In the genomic region with DNA sequence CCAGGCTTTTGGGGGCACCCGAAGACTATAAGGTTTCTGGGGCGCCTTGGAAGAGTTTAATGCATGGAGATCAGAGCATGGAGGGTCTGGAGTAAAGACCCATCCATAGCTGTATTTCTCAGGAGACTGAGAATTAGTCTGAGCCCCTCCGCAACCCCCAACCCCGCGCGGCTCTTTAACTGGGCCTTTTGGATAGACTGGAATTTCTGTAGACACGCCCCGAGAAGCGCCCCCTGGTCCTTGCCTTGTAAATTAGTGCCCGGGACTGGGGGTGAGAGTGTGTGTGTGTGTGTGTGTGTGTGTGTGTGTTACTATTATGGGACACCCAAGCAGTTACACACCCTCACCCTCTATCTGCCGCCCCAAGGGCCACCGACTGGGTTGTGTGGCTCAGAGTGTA, we compare ENCODE assay signal across 8 mouse cellular contexts. TPM values are rescaled to one million over a fixed set of nuclear protein-coding genes. Genes with fewer than 3 reads are reported as not detected.
DNase-seq lines count a peak whose midpoint lies in the region; ATAC-seq and TF ChIP-seq lines count a peak whose summit lies in the region.

No protein-coding gene starts in this region.

- intact Hi-C loops in left cerebral cortex, adult 2 months (cut with DNase I): loop anchor here (1.0 to 2.0 kb wide), 3 partner anchors 24 to 176 kb away; no protein-coding TSS in a partner anchor
- intact Hi-C loops in left cerebral cortex, postnatal 25 days (cut with DNase I): loop anchor here (2.0 kb wide), 2 partner anchors 24 to 176 kb away; no protein-coding TSS in a partner anchor
- intact Hi-C loops in gastrocnemius, postnatal 14 days (cut with DNase I; ENCODE audit: low total_unique reads): no loop called here

- peaks cover 60% of the 10 kb centered on the region for H3K4me1 ChIP-seq in embryonic facial prominence, embryonic 10.5 days
- H3K4me1 ChIP-seq in hindbrain, embryonic 10.5 days (replicated peaks): peaks cover 52% of the 10 kb centered on the region
- no peaks in the 10 kb centered on the region; the same call in 1 of the 2 replicates for H3K4me1 ChIP-seq in liver, embryonic 12.5 days

- DNase-seq in left cerebral cortex, adult 2 months (ENCODE audit: extremely low spot score in 1 of 2, low spot score in 2 of 2): peak in 1 of 2 experiments; percentile 38
- DNase-seq in left cerebral cortex, postnatal 25 days (ENCODE audit: low spot score in 2 of 2): no peak
- peak; percentile 65 for DNase-seq in embryonic facial prominence, embryonic 10.5 days (ENCODE audit: low spot score)
- peak; percentile 59 for DNase-seq in hindbrain, embryonic 10.5 days (ENCODE audit: low spot score)
- DNase-seq in retina, embryonic 14.5 days (ENCODE audit: low spot score): peak; percentile 76
- DNase-seq in gastrocnemius, postnatal 14 days: no peak
- no peak for DNase-seq in ovary, postnatal 10 days (ENCODE audit: low spot score)

- H3K27ac ChIP-seq in left cerebral cortex, adult 2 months: peak overlapping the region; percentile 11; the same call in 1 of the 2 replicates
- H3K27ac ChIP-seq in embryonic facial prominence, embryonic 10.5 days (replicated peaks): peak overlapping the region; percentile 96
- peak overlapping the region; percentile 96 for H3K27ac ChIP-seq in hindbrain, embryonic 10.5 days
- no peak overlapping the region for H3K27ac ChIP-seq in liver, embryonic 12.5 days

- WGBS in embryonic facial prominence, embryonic 10.5 days: 3% methylated on average over 12 of the region's 12 CpGs
- 5% methylated on average over 12 of the region's 12 CpGs for WGBS in hindbrain, embryonic 10.5 days
- 10% methylated on average over 12 of the region's 12 CpGs for WGBS in liver, embryonic 12.5 days (ENCODE audit: insufficient replicate concordance)

- no peak overlapping the region for H3K9ac ChIP-seq in liver, embryonic 12.5 days

- ATAC-seq in liver, embryonic 12.5 days: peak; percentile 8; the same call in 1 of the 2 replicates

- peak overlapping the region; percentile 62 for H3K4me2 ChIP-seq in liver, embryonic 12.5 days

- H3K27me3 ChIP-seq in embryonic facial prominence, embryonic 10.5 days (replicated peaks; ENCODE audit: low read depth, poor library complexity, severe bottlenecking): peaks cover 75% of the 10 kb centered on the region
- peaks cover 70% of the 10 kb centered on the region for H3K27me3 ChIP-seq in hindbrain, embryonic 10.5 days (ENCODE audit: insufficient read depth, poor library complexity, severe bottlenecking)
- H3K27me3 ChIP-seq in liver, embryonic 12.5 days (replicated peaks): peaks cover 73% of the 10 kb centered on the region

- H3K4me3 ChIP-seq in left cerebral cortex, adult 2 months: peak overlapping the region; percentile 57
- H3K4me3 ChIP-seq in embryonic facial prominence, embryonic 10.5 days: peak overlapping the region; percentile 94
- peak overlapping the region; percentile 77 for H3K4me3 ChIP-seq in hindbrain, embryonic 10.5 days
- peak overlapping the region; percentile 55 for H3K4me3 ChIP-seq in liver, embryonic 12.5 days

- no peaks in the 10 kb centered on the region for H3K9me3 ChIP-seq in embryonic facial prominence, embryonic 10.5 days
- no peaks in the 10 kb centered on the region for H3K9me3 ChIP-seq in hindbrain, embryonic 10.5 days
- no peaks in the 10 kb centered on the region for H3K9me3 ChIP-seq in liver, embryonic 12.5 days (replicated peaks)

- no peaks in the 10 kb centered on the region for H3K36me3 ChIP-seq in embryonic facial prominence, embryonic 10.5 days (replicated peaks)
- no peaks in the 10 kb centered on the region for H3K36me3 ChIP-seq in hindbrain, embryonic 10.5 days
- no peaks in the 10 kb centered on the region for H3K36me3 ChIP-seq in liver, embryonic 12.5 days

- no peak for TF ChIP-seq CTCF in left cerebral cortex, adult 2 months (IDR thresholded peaks at IDR 0.05)

RNA-seq across cellular contexts. Expression of a gene that starts 0.5 kb away (rescaled TPM):
- 10 to 100 TPM; 53.4 to 58.5 TPM for total RNA-seq in left cerebral cortex, adult 2 months (2021)
- 10 to 100 TPM; 44.9 to 53.8 TPM for total RNA-seq in left cerebral cortex, postnatal 25 days (2021)
- polyA plus RNA-seq in embryonic facial prominence, embryonic 10.5 days (2016; fragmentation: Nextera tagmentation; extraction: Ambion mirVana): 1.4 and 2.1 TPM in 2 replicates
- 1.3 and 2.9 TPM in 2 replicates for polyA plus RNA-seq in hindbrain, embryonic 10.5 days (2016; fragmentation: Nextera tagmentation; extraction: Ambion mirVana)
- 0.24 and 0.37 TPM in 2 replicates for polyA plus RNA-seq in liver, embryonic 12.5 days (2016; fragmentation: Nextera tagmentation; extraction: Ambion mirVana)
- total RNA-seq in gastrocnemius, postnatal 14 days (2021): 10 to 100 TPM; 11.1 to 12.1 TPM

RNA-seq across cellular contexts. Expression of a gene that starts 58.1 kb away (rescaled TPM):
- under 1 TPM in 1 of 2 experiments, not detected in 1; 0.36 TPM for total RNA-seq in left cerebral cortex, adult 2 months (2021)
- not detected for total RNA-seq in left cerebral cortex, postnatal 25 days (2021)
- not detected in 2 replicates for polyA plus RNA-seq in embryonic facial prominence, embryonic 10.5 days (2016; fragmentation: Nextera tagmentation; extraction: Ambion mirVana)
- 0.17 and 0.73 TPM in 2 replicates for polyA plus RNA-seq in hindbrain, embryonic 10.5 days (2016; fragmentation: Nextera tagmentation; extraction: Ambion mirVana)
- polyA plus RNA-seq in liver, embryonic 12.5 days (2016; fragmentation: Nextera tagmentation; extraction: Ambion mirVana): 0.21 and 0.36 TPM in 2 replicates
- total RNA-seq in gastrocnemius, postnatal 14 days (2021): not detected

Comparison
In these comparisons a context has a peak if more than half of its experiments do, and no peak if none do; other contexts are left out.
1. DNase-seq: peak in embryonic facial prominence, embryonic 10.5 days (single experiment), hindbrain, embryonic 10.5 days (single experiment) and retina, embryonic 14.5 days (single experiment); none in left cerebral cortex, postnatal 25 days (0 of 2), gastrocnemius, postnatal 14 days (single experiment) and ovary, postnatal 10 days (single experiment).
2. Peak in every context shown above with its lines, with median percentiles within 50 percentile points of each other: H3K4me3 ChIP-seq.